Mouse (Mus musculus): Measurements from ENCODE around the gene Rbpms2. TPM values are rescaled to one million over a fixed set of nuclear protein-coding genes. Genes with fewer than 3 reads are reported as not detected.

Rbpms2 gene
- 30.4 TPM for polyA plus RNA-seq (2014; fragmentation: Illumina TruSeq; extraction: RNeasy Lipid Tissue Mini Kit (QIAGEN cat#74804); ENCODE audit: low read depth, low replicate concordance)

DNA sequence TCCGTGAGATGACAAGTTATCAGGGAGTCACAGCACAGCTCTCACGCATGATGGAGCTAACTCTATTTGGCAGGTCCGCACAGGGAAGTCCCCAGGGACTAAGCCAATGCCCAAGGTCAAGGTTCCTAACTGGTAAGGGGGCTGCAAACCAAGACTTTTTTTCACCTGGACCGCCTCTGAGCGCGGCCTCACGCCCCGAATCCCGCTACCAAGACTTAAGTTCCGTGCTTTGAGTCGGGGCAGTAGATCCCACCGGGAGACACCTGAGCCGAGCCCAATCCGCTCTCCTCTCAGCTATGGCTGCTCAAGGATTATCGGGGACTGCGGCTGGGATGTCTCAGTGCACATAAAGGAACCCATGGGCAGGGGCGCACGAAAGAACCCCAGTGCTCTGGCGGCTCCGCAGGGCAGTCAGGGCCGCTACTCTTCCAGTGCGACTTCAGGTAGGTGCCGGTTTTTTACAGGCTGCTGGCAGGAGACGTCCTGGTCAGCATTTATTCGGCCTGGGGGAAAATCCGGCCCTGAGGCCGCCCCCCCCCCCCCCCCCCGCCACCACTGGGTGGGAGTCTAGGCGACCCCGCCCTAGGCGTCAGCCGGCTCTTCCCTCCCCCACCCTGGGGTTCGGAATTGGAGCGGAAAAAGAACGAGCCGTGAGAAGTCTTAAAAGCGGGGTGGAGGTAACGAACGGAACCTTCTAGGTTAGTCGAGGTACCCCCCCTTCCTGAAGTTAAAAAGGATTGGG, at the start of gene Rbpms2:
TSS of gene Rbpms2 (plus strand) at position 624 of the 742 bp plus-strand sequence.

GRCm38 (mm10) chr9:65579781-65580371, 49.6 kb upstream of the Rbpms2 start, which contains the start of gene Plekho2:
Plekho2 (minus strand) TSS chr9:65580040.

DNA sequence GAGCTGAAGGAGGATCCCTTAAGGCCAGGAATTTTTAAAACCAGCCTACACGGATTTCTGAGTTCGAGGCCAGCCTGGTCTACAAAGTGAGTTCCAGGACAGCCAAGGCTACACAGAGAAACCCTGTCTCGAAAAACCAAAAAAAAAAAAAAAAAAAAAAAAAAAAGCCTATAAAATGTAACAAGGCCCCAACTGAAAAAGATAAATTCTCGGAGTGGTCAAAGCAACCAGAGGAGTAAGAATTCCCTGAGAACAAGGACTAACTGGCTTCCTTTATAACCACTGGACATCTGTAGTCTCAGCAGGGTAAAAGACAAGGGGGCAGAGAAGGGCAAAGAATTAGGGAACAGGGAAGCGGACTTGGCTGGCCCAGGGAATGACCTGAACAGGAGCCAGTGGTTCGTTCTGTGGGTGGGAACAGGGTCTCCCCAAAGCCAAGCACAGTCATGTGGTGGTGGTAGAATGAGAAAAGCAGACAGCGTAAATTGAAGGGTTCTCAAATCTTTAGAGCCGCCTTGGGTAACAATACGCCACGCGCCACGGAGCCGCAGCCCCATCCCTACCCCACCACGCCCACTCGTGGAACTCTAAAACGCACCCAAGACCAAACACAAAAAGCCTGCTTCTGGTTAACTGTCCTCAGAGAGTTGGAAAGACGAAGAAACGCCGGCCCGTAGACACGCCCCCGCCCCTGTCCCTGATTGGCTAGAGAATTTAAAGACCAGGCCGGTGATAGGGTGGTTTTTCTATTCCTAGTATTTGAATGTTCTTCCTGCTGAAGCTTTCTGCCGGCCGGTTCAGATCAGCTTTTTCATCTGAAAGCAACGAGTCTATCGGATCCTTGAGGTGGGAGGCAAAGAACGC, 42.8 kb upstream of the Rbpms2 start, which contains the start of gene Pif1:
TSS of gene Pif1 (plus strand) at position 755 of the 864 bp plus-strand sequence.

GRCm38 (mm10) chr9:65667701-65668100, 38.3 kb downstream of the Rbpms2 start, which contains the start of gene Oaz2:
Oaz2 (plus strand) TSS chr9:65668001.

Other genes starting within 250 kb of the Rbpms2 start
- 0.16 TPM for gene Kbtbd13, start 238.0 kb upstream of the Rbpms2 start, polyA plus RNA-seq (2014; fragmentation: Illumina TruSeq; extraction: RNeasy Lipid Tissue Mini Kit (QIAGEN cat#74804); ENCODE audit: low read depth, low replicate concordance)
- not detected for gene Rasl12, start 231.1 kb upstream of the Rbpms2 start, polyA plus RNA-seq (2014; fragmentation: Illumina TruSeq; extraction: RNeasy Lipid Tissue Mini Kit (QIAGEN cat#74804); ENCODE audit: low read depth, low replicate concordance)
- 6.3 TPM for gene Slc51b, start 206.7 kb upstream of the Rbpms2 start, polyA plus RNA-seq (2014; fragmentation: Illumina TruSeq; extraction: RNeasy Lipid Tissue Mini Kit (QIAGEN cat#74804); ENCODE audit: low read depth, low replicate concordance)
- 10.0 TPM for gene Mtfmt, start 193.9 kb upstream of the Rbpms2 start, polyA plus RNA-seq (2014; fragmentation: Illumina TruSeq; extraction: RNeasy Lipid Tissue Mini Kit (QIAGEN cat#74804); ENCODE audit: low read depth, low replicate concordance)
- gene Spg21, start 168.7 kb upstream of the Rbpms2 start, polyA plus RNA-seq (2014; fragmentation: Illumina TruSeq; extraction: RNeasy Lipid Tissue Mini Kit (QIAGEN cat#74804); ENCODE audit: low read depth, low replicate concordance) = 57.9 TPM
- not detected for gene Ankdd1a, start 109.5 kb upstream of the Rbpms2 start, polyA plus RNA-seq (2014; fragmentation: Illumina TruSeq; extraction: RNeasy Lipid Tissue Mini Kit (QIAGEN cat#74804); ENCODE audit: low read depth, low replicate concordance)
- gene Plekho2, start 49.6 kb upstream of the Rbpms2 start, polyA plus RNA-seq (2014; fragmentation: Illumina TruSeq; extraction: RNeasy Lipid Tissue Mini Kit (QIAGEN cat#74804); ENCODE audit: low read depth, low replicate concordance) = 1.1 TPM
- gene Pif1, start 42.5 kb upstream of the Rbpms2 start, polyA plus RNA-seq (2014; fragmentation: Illumina TruSeq; extraction: RNeasy Lipid Tissue Mini Kit (QIAGEN cat#74804); ENCODE audit: low read depth, low replicate concordance) = not detected
- 19.3 TPM for gene Oaz2, start 38.4 kb downstream of the Rbpms2 start, polyA plus RNA-seq (2014; fragmentation: Illumina TruSeq; extraction: RNeasy Lipid Tissue Mini Kit (QIAGEN cat#74804); ENCODE audit: low read depth, low replicate concordance)
- 4.4 TPM for gene Zfp609, start 197.9 kb downstream of the Rbpms2 start, polyA plus RNA-seq (2014; fragmentation: Illumina TruSeq; extraction: RNeasy Lipid Tissue Mini Kit (QIAGEN cat#74804); ENCODE audit: low read depth, low replicate concordance)